Mouse (Mus musculus) lung, embryonic 16.5 days (tissue): ENCODE measurements around the gene Pacs1. TPM values are rescaled to one million over a fixed set of nuclear protein-coding genes. Genes with fewer than 3 reads are reported as not detected.

ENCODE experiments used
- ATAC-seq: fragments of 200-750 bp; cut with Nextera tagmentation; 2 replicates; pipeline ENCODE4 v1.8.0; 2017; ENCODE audit warnings: low read depth, mild to moderate bottlenecking, moderate library complexity
- H3K27ac ChIP-seq: fragments of 300-500 bp; sonication (generic); 2 replicates; pipeline ENCODE4 v1.5.1; 2014; ENCODE audit warnings: mild to moderate bottlenecking, control low read depth, low read length
- H3K27me3 ChIP-seq: fragments of 300-500 bp; sonication (generic); 2 replicates; pipeline ENCODE4 v1.6.1; 2014; ENCODE audit warnings: low read depth, low read length, mixed read lengths; ENCODE audit not compliant: control insufficient read depth, insufficient read depth
- H3K36me3 ChIP-seq: fragments of 300-500 bp; sonication (generic); 2 replicates; pipeline ENCODE4 v1.6.1; 2014; ENCODE audit warnings: low read length; ENCODE audit not compliant: control insufficient read depth, insufficient read depth
- H3K4me1 ChIP-seq: fragments of 300-500 bp; sonication (generic); replicated peaks from 2 replicates; pipeline ENCODE4 v1.6.1; 2014; ENCODE audit warnings: low read length, mixed read lengths; ENCODE audit not compliant: control insufficient read depth, insufficient read depth
- H3K4me2 ChIP-seq: fragments of 300-500 bp; sonication (generic); 2 replicates; pipeline ENCODE4 v1.6.1; 2014; ENCODE audit warnings: low read depth, low read length, control low read depth
- H3K4me3 ChIP-seq: fragments of 300-500 bp; sonication (generic); 2 replicates; pipeline ENCODE4 v1.5.1; 2014; ENCODE audit warnings: mild to moderate bottlenecking, low read length, control low read depth
- H3K9ac ChIP-seq: fragments of 300-500 bp; sonication (generic); 2 replicates; pipeline ENCODE4 v1.6.1; 2014; ENCODE audit warnings: low read length, control low read depth
- H3K9me3 ChIP-seq: fragments of 300-500 bp; sonication (generic); 2 replicates; pipeline ENCODE4 v1.6.1; 2016; ENCODE audit warnings: low read length; ENCODE audit not compliant: control insufficient read depth
- WGBS: fragments of 180-500 bp; shearing (Covaris S2); extraction: QIAGEN DNeasy Blood & Tissue Kit; methylation state at CpG from one replicate; pipeline ENCODE4 v1.1.7; 2014; 5-methylcytosine and 5-hydroxymethylcytosine counted together
- polyA plus RNA-seq: library from polyadenylated mRNA; unstranded; fragments of >200 nt; fragmentation: Nextera tagmentation; extraction: Ambion mirVana; gene quantifications from 2 replicates; pipeline ENCODE4 v1.2.1, GENCODE M21; 2015

The Pacs1 gene
- polyA plus RNA-seq, 1 experiment from 2014 or later: 21.0 TPM

GRCm38 (mm10) chr19:5296630-5297029 is 23.7 kb upstream of the Pacs1 start:
- no peaks in the 10 kb centered on the region for H3K9me3 ChIP-seq
- H3K4me2 ChIP-seq: no peak overlapping the region
- 32% methylated on average over 5 of the region's 5 CpGs for WGBS
- H3K27ac ChIP-seq: no peak overlapping the region
- ATAC-seq: no peak
- no peaks in the 10 kb centered on the region for H3K27me3 ChIP-seq
- peaks cover 18% of the 10 kb centered on the region for H3K4me1 ChIP-seq
- no peak overlapping the region for H3K4me3 ChIP-seq
- H3K36me3 ChIP-seq: peaks cover 12% of the 10 kb centered on the region
- H3K9ac ChIP-seq: no peak overlapping the region

GRCm38 (mm10) chr19:5295736-5296075 is 22.8 kb upstream of the Pacs1 start:
- Histone ChIP-seq H3K4me2 (peak overlapping the region; percentile 68), H3K9ac (peak overlapping the region; percentile 76), H3K4me1 (peaks cover 18% of the 10 kb centered on the region), H3K4me3 (peak overlapping the region; percentile 88), H3K36me3 (peaks cover 18% of the 10 kb centered on the region), H3K27ac (peak overlapping the region; percentile 81), H3K27me3 (no peaks in the 10 kb centered on the region), H3K9me3 (no peaks in the 10 kb centered on the region)
- WGBS: 4% methylated on average over 13 of the region's 13 CpGs
- peak; percentile 57 for ATAC-seq

- Histone ChIP-seq H3K36me3 (peaks cover 23% of the 10 kb centered on the region), H3K9ac (peak within 1 kb of the TSS; percentile 92), H3K9me3 (no peaks in the 10 kb centered on the region), H3K4me2 (peak within 1 kb of the TSS; percentile 90), H3K4me1 (peaks cover 18% of the 10 kb centered on the region), H3K27ac (peak within 1 kb of the TSS; percentile 81), H3K4me3 (peak within 1 kb of the TSS; percentile 88), H3K27me3 (no peaks in the 10 kb centered on the region)
- peak; percentile 98 for ATAC-seq
- under 1% methylated on average over 46 of the region's 46 CpGs for WGBS
These were observed 22.2 kb upstream of the Pacs1 start, which contains the start of gene Sf3b2 for GRCm38 (mm10) chr19:5294972-5295735. Gene Sf3b2 (minus strand): TSS chr19:5295455.

GRCm38 (mm10) chr19:5278381-5278780 is 5.5 kb upstream of the Pacs1 start:
- H3K27me3 ChIP-seq: no peaks in the 10 kb centered on the region
- no peak overlapping the region for H3K4me2 ChIP-seq
- peaks cover 53% of the 10 kb centered on the region for H3K36me3 ChIP-seq
- WGBS: 76% methylated on average over 8 of the region's 8 CpGs
- no peak overlapping the region for H3K9ac ChIP-seq
- no peak overlapping the region for H3K4me3 ChIP-seq
- H3K27ac ChIP-seq: no peak overlapping the region
- no peak for ATAC-seq
- H3K9me3 ChIP-seq: no peaks in the 10 kb centered on the region
- peaks cover 11% of the 10 kb centered on the region for H3K4me1 ChIP-seq

GRCm38 (mm10) chr19:5277140-5277539 is 4.2 kb upstream of the Pacs1 start:
- no peak overlapping the region for H3K9ac ChIP-seq
- peaks cover 49% of the 10 kb centered on the region for H3K36me3 ChIP-seq
- no peak for ATAC-seq
- no peaks in the 10 kb centered on the region for H3K27me3 ChIP-seq
- peaks cover 12% of the 10 kb centered on the region for H3K4me1 ChIP-seq
- no peak overlapping the region for H3K27ac ChIP-seq
- no peaks in the 10 kb centered on the region for H3K9me3 ChIP-seq
- WGBS: 87% methylated on average over 3 of the region's 3 CpGs
- H3K4me3 ChIP-seq: no peak overlapping the region
- H3K4me2 ChIP-seq: no peak overlapping the region

- H3K9ac ChIP-seq: no peak overlapping the region
- H3K4me3 ChIP-seq: no peak overlapping the region
- no peak overlapping the region for H3K4me2 ChIP-seq
- H3K27me3 ChIP-seq: no peaks in the 10 kb centered on the region
- H3K36me3 ChIP-seq: peaks cover 49% of the 10 kb centered on the region
- H3K4me1 ChIP-seq: peaks cover 18% of the 10 kb centered on the region
- WGBS: 83% methylated on average over 2 of the region's 2 CpGs
- H3K27ac ChIP-seq: no peak overlapping the region
- no peaks in the 10 kb centered on the region for H3K9me3 ChIP-seq
- no peak for ATAC-seq
These were observed 3.6 kb upstream of the Pacs1 start for GRCm38 (mm10) chr19:5276531-5276930.

- Histone ChIP-seq H3K36me3 (peaks cover 45% of the 10 kb centered on the region), H3K4me3 (no peak overlapping the region), H3K4me2 (no peak overlapping the region), H3K27me3 (no peaks in the 10 kb centered on the region), H3K27ac (no peak overlapping the region), H3K9ac (no peak overlapping the region), H3K4me1 (peaks cover 18% of the 10 kb centered on the region), H3K9me3 (no peaks in the 10 kb centered on the region)
- no peak for ATAC-seq
- WGBS: 85% methylated on average over 5 of the region's 5 CpGs
These were observed 2.8 kb upstream of the Pacs1 start for GRCm38 (mm10) chr19:5275736-5276135.

- Histone ChIP-seq H3K27me3 (no peaks in the 10 kb centered on the region), H3K9me3 (no peaks in the 10 kb centered on the region), H3K4me3 (no peak overlapping the region), H3K4me2 (no peak overlapping the region), H3K9ac (peak overlapping the region; percentile 12; the same call in 1 of the 2 replicates), H3K27ac (peak overlapping the region; percentile 95), H3K36me3 (peaks cover 42% of the 10 kb centered on the region), H3K4me1 (peaks cover 18% of the 10 kb centered on the region)
- no peak for ATAC-seq
- 89% methylated on average over 12 of the region's 13 CpGs for WGBS
These were observed 1.7 kb upstream of the Pacs1 start for GRCm38 (mm10) chr19:5274641-5275040.

- Histone ChIP-seq H3K4me1 (peaks cover 18% of the 10 kb centered on the region), H3K27ac (peak overlapping the region; percentile 95), H3K27me3 (no peaks in the 10 kb centered on the region), H3K4me3 (no peak overlapping the region), H3K9me3 (no peaks in the 10 kb centered on the region), H3K4me2 (no peak overlapping the region; the same call in 1 of the 2 replicates), H3K36me3 (peaks cover 35% of the 10 kb centered on the region), H3K9ac (peak overlapping the region; percentile 91)
- WGBS: 53% methylated on average over 4 of the region's 4 CpGs
- no peak for ATAC-seq
These were observed 997 bp upstream of the Pacs1 start for GRCm38 (mm10) chr19:5273916-5274315.
